Mouse (Mus musculus): ENCODE results near the gene Memo1.
"Not testable (repeated sequence)": the region's sequence is repeated elsewhere in the genome, so short reads cannot be mapped to it uniquely, and the experiment has no call there.

The Memo1 gene

DNA sequence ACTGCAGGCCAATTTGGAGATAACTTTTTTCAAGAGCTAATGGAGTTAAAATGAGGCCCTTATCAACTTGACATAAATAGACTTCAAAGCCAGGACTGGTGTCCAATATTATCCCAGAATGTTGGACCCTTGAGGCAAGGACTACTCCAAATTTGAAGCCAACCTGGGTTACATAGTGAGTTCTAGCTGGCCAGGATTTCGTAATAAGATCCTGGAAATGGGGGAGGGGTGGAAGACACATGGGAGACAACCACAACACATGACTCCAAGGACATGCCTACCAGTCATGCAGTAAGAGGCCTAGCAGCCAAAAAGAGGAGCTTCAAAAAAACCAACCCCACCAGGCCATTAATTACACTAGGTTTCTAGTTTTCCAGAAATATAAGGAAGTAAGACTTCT is 50.0 kb downstream of the Memo1 start:
- DNase-seq: peak; percentile 94

DNA sequence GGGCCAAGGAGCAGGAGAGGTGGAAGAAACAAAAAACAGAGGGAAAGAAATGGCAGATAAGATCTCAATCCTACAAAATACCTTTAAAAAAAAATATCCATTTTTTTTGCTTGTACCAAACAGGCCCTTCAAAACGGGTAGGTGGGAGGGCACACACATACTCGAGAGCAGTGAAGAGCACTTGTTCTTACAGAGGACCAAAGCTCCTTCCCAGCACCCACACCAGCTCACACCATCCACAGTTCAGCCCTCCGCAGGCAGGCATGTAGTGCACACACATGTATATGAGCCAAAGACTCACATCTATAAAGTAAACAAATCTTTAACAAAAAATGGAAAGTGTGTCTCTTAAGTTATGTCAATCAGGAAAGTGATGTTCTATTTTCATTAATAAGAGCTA is 52.5 kb downstream of the Memo1 start:
- DNase-seq: peak; percentile 41

DNA sequence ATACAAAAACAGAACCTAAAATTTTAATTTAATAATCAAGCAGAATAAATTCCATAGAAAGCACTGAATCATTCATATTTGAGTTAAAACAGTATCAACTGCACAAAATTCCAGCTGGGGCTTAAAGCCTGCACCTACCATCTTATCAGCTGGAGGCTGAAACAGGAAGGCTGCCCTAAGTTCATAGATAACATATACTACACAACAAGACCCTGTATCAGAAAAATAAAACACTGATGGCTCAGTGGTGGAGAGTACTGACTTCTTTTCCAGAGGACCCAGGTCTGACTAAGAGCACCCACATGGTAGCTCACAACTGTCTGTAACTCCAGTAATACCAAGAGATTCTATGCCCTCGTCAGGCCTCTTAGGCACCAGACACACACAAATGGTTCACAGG is 55.0 kb downstream of the Memo1 start:
- DNase-seq: no peak

DNA sequence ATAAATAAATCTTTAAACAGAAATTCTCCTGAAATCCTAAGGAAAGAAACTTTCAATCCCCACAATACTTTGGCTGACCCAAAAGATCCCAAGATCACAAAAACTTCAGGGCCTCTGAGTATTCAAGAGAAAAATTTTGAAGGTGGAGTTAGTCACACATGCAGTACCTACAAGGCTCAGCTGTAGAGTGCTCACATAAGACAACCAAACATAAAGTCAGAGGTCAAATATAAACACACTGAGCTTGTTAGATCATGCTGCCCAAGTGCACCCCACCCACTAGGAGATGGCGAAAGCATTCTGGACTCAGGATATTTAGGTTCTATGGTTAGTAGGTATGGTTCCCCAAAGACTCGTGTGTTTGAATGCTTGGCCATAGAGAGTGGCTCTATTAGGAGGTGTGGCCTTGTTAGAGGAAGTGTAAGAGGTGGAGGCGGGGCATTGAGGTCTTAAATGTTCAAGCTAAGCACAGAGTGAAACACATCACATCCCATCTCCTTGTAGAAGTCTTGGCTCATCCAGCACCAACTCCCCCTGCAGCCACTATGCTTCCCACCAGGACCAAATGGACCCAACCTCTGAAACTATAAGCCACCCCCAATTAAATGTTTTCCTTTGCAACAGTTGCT is 67.1 kb downstream of the Memo1 start:
- peak; percentile 55 for DNase-seq

DNA sequence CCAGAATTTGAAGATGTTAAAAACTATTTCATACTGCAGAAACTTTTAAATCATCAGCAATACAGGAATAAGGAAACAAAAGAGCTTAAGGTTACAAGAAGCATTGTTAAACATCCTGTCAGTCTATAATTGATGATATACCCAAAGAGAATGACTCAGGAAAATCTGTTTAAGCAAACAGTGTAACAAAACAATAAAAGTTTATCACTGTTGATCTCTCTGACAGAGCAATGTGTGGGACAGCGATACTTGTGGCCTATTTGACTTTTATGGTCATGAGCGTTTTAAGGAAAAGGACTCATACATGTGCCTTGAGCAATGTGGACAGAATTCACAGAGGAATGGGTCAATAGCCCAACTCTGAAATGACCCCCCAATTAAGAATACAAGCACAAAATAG is 78.0 kb downstream of the Memo1 start:
- DNase-seq: no peak

DNA sequence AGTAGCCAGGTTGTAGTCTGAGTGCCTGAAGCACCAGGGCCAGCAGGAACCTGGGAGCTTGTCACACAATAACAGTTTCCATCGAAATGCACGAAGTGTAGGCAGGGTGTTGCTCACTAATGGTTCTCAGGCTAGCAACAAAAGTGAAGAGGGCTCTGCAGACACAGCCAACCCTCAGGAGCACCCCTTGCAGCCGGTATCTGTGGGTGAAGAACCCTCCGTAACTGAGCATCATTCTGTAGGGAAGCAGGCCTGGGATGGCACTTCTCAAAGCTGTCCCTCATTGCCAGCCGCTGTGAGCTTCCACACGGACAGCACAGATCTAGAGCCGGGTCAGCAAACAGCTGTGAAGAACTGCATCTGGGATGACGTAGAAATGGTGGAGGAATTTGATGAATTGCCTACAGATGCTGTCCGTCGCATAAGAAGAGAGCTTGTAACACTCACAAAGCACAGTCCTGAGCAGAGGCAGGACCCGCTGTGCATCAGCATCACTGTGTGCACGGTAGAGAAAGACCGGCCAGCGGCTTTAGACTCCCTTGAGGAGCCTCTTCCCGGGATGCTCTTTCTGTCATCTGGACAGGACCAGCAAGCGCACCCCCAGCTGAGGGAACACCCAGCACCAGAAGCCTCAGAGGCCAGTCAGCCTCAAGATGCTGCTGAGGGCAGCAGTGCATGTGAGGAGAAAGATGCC is 82.3 kb downstream of the Memo1 start:
- DNase-seq: not testable (repeated sequence)

DNA sequence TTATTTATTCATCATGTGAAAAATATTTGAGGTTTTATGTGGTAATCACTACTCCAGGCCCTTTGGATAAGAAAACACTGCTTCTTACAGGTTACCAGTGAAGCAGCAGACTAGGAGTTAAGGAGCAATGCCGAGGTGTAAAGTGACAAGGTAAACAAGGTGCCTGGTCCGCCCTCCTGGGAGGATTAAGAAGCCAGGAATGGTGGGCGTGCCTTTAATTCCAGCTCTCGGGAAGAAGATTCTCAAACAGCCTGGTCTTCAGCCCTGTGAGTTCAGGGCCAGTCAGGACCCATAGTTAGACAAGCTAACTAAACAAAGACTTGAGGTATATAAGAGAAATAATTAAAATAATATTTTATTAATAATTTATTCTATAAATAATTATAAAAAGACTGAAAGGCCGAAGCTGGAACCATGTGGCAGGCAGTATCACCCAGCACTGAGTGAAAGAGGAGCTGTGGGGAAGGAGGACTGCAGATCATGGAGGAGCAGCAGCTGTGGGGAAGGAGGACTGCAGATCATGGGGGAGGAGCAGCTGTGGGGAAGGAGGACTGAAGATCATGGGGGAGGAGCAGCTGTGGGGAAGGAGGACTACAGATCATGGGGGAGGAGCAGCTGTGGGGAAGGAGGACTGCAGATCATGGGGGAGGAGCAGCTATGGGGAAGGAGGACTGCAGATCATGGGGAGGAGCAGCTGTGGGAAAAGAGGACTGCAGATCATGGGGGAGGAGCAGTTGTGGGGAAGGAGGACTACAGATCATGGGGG is 86.0 kb downstream of the Memo1 start:
- DNase-seq: no peak

DNA sequence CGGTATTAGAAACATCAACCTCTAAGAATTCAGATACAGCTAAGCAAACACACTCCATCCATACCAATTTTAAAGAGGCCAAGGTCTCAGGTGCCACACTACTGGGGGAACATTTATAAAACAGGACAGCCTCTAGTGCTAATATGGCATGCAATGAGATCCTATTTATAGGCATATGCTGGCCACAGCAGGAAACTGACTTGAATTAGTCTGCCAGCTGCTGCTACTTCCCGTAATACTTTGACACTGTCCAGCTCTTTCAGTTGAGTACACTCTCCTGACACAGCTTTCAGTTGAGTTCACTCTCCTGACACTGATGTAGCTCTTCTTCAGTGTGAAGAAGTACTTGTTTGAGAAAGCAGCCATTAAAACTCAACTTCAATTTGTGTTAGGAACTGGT is 99.4 kb downstream of the Memo1 start:
- DNase-seq: peak; percentile 96

DNA sequence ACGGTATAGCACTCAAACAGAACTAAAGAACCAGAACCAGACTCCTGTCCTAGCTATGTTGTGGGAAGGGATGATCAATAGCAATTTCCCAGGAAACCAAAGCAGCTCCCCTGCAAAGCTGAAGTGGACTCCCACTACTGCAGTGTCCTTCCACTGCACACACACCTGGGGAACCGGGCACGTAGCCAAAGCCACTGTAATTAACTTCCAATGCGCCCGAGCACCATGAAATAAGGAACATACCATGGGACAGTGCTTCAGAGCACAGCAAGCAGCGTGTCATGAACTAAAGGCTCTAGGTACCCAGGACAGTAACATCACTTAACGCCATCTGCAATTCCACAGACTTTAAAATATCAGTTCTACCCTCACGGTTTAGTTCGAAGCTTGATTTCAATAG is 100.6 kb downstream of the Memo1 start:
- DNase-seq: peak; percentile 93

DNA sequence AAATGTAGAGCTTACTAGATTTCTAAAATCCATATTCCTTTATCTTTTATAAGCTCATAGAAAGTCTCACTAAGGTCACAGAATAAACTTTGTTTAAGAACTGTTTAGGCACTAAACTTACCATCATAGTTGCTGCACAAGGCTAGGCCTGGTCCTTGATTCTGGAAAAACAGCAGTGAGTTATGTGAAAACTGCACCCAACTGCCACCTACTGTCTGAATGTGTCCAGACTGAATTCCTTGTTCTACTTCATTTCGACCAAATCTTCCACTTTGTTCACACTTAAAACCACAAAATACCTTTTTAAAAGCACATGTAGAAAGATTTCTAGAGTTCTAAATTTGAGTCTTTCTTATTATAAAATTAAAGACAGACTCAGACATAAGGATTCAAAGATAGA is 101.9 kb downstream of the Memo1 start:
- DNase-seq: no peak

DNA sequence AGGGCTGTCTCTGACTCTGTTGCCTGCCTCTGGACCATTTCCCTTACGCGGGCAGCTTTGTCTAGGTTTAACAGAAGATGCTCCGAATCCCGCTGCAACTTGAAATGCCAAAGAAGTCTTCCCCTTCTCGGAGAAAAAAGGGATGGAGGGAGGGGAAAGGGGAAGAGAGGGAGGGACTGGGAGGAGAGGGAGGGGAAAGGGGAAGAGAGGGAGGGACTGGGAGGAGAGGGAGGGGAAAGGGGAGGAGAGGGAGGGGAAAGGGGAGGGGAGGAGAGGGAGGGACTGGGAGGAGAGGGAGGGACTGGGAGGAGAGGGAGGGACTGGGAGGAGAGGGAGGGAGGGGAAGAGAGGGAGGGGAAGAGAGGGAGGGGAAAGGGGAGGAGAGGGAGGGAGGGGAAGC is 103.9 kb downstream of the Memo1 start:
- no peak for DNase-seq

DNA sequence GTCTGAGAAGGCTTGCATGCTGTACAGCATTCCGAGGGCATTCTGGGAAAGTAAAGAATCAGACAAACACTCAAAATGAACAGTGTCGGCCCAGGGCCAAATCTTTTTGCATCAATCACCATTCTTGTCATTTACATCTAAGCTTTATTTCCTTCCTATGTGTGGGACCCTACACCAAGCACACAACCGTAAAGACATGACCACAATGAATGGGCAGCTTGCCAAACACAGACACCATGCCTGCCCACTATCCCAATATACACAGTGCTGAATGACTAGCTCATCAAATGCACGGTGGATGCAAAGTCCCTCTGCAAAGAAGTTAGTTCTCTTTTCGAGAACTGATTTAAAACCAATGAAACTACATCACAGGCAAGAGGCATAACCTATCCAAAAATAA is 109.1 kb downstream of the Memo1 start:
- no peak for DNase-seq

DNA sequence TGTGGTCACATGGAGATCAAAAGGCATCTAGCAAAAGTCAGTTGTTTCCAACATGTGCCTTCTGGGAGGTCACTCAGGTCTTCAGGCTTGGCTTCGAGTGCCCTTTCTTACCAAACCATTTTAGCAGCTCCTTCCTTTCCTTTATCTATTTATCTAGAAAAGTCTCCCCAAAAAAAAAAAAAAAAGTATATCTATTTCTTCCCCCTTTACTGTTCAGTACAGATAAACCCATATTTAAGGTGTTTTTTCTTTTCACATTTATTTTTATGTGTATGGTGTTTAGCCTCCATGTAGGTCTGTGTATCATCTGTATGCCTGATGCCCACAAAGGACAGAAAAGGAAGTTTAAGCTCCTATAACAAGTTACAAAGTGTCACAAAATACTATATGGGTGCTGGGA is 110.6 kb downstream of the Memo1 start:
- no peak for DNase-seq

DNA sequence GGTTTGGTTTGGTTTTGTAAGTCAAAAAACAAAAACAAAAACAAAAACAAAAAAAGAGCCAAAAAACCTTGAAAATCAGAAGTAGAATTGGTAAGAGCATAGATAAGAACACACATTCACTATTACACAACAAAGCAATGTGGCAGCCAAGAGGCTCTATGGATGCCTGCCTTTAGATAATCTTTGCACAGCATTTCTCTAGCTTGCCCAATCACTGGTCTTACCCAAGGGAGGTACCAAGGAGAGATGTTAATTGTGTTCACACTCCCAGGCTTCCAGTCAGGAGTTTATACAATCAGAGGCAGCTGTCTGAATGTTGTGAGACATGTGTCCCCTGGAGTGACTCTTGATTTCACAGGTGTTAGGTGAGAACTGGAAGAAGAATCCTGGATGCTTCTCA is 114.4 kb downstream of the Memo1 start:
- DNase-seq: no peak

DNA sequence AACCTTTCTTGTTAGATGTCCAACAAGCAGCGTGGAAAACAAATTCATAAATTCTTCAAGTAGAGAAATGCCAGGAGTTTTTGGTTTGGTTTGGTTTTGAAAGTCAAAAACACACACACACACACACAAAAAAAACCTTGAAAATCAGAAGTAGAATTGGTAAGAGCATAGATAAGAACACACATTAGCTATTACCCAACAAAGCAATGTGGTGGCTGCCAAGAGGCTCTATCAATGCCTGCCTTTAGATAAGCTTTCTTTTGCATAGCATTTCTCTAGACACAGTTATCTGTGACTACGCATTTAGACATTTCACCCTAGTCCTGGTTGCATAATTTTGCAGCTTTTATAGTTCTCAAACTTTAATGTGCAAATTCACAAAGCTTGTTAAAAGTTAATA is 115.7 kb downstream of the Memo1 start:
- not testable (repeated sequence) for DNase-seq

DNA sequence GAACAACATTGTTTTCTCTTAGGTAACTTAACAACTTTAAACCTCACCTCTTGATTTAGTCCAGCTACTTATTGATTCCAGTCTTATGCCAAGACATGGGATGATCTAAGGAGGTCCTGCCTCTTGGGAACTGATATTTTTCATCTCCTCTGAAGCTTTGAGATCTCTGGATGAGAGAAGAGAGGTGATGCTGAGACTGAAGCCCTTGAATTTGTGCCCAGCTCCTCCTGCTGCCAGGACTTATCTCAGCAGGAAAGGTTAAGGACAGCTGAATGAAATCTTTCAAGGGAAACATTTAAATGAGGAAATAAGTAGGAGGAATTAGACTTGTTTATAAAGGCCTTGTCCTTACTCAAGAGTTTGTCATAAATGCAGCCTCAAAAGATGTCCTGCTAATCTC is 121.6 kb downstream of the Memo1 start:
- DNase-seq: no peak

DNA sequence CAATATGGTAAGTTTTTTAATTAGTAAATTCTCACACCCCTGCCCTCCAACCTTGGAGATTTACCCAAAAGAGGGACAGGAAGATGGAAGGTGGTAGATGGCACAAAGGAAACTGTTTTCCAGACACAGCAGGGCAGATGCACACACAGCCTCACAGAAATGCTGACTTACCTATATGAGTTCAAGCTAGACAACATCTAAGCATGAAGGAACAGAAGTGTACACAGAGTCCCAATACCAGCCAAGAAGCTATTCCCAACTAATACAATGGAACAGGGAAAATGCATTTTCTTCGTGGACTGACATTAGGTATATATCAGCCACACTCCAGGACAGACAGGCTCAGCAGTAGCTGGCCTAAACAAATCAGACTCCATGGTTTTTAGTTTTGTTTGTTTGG is 122.5 kb downstream of the Memo1 start:
- peak; percentile 55 for DNase-seq

DNA sequence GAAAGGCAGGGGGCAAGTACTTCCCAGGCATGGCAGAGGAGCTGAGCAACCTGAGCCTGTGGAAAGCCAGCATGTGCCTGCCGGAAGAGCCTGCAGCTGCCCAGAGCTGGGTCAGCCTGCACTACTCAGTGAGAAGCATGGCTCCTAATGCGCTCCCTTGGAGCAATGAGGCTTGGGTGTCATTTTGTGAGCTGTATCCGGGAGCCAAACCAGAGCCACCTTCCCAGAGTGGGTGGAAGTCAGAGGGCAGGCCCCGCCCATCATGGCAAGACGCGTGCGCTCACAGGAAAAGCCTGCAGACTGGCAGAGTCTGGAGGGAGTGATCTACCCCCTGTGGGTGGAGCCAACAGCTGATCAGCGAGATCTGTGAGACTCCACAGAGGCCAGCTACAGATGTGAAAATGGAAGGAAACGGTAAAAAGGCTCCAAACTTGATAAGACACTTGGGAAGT is 135.9 kb downstream of the Memo1 start:
- peak; percentile 97 for DNase-seq

DNA sequence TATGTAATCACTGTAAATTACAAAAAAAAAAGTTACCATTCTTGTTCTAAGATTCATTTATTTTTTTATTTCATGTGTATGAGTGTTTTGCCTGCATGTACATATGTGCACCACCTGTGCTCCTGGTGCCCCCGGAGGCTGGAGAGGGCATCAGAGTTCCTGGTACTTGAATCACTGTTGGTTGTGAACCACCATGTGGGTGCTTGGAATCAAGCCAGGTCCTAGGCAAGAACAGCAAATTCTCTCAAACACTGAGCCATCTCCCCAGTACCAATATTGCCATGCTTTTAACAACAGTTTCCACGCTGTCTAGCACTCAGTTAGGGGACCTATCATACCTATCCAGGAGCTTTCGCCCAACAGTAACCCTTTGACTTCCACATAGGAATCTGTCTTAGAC is 137.2 kb downstream of the Memo1 start:
- peak; percentile 46 for DNase-seq

Measured in heart, adult 11 months (tissue).